Mouse (Mus musculus): ENCODE measurements around the gene Ifitm5.

GRCm38 (mm10) chr7:140949824-140950530 lies at the start of gene Ifitm5:
- TF ChIP-seq CTCF (IDR thresholded peaks at IDR 0.05; ENCODE audit: low read depth, low read length) (no peak), POLR2A (IDR thresholded peaks at IDR 0.05; ENCODE audit: extremely low read depth, insufficient read depth, low read length) (no peak)
